Mouse (Mus musculus) regulatory T cell (primary cell): ENCODE measurements around the gene Vmn1r138.
"Not testable (repeated sequence)": the region's sequence is repeated elsewhere in the genome, so short reads cannot be mapped to it uniquely, and the experiment has no call there.

Experiments
- in situ Hi-C: fragments of 300-600 bp; cut with MboI, MseI; formaldehyde crosslinking; loops from one replicate; pipeline ENCODE4 v1.15.1; 2025; ENCODE audit warnings: high pct_unique_total_duplicates

The Vmn1r138 gene

DNA sequence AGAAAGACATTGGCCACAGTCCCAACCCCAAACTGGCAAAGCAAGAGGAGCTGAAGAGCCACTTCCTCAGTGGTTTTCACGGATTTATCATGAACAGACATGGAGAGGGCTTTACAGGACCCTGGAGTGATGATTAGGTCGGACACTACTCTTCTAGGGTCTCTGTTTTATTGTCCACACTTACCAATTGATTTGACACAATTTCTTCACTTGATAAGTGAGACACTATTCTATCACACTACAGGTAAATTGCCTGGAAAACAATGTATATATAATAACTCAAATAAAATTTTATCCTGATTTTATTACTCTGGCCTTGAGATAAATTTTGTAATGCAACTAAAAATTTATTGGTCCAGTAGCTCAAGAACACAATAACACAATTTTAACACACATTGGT lies at the start of gene Vmn1r138:
Gene Vmn1r138 (minus strand): TSS at position 101 of the 400 bp plus-strand sequence.
- in situ Hi-C loops = not testable (repeated sequence)

DNA sequence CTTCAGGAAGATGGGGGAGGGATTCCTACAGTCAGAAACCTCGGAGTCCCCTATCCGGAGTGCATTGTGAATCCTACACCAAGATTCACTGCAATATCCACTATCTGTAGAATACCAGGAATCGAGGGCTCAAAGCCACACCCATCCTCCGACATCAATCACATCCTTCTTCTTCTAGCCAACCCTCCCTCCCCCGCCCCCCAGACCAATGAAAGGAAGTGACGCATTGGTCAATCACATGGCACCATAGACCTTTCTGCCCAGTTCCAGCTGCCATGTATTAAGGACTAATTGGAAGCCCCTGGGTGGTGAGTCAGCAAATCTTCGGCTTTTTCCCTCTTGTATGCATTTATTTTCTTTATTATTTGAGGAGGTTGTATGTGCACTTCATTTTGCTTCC lies 40.1 kb upstream of the Vmn1r138 start, which contains the start of gene Vmn1r139:
Gene Vmn1r139 (plus strand): TSS at position 301 of the 400 bp plus-strand sequence.
- in situ Hi-C loops = not testable (repeated sequence)

DNA sequence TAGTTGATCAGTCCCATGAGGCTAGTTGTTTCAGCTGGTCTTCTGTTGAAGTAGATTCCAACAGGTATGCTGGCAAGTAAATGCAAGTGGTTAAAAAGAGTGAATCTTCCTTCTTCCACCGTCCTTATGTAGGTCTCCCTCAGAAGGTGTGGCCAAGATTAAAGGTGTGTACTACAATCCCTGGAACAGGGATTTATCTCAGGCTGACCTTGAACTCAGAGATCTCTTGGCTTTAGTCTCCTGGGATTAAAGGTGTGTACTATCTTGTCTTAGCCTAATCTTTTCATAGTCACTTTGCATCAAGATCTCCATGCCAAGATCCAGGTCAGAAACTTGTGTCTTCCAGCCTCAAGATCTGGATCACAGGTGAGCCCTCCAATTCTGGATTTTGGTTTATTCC lies 27.5 kb upstream of the Vmn1r138 start, which contains the start of gene Gm6176:
Gene Gm6176 (minus strand): TSS at position 101 of the 400 bp plus-strand sequence.
- in situ Hi-C loops = not testable (repeated sequence)

DNA sequence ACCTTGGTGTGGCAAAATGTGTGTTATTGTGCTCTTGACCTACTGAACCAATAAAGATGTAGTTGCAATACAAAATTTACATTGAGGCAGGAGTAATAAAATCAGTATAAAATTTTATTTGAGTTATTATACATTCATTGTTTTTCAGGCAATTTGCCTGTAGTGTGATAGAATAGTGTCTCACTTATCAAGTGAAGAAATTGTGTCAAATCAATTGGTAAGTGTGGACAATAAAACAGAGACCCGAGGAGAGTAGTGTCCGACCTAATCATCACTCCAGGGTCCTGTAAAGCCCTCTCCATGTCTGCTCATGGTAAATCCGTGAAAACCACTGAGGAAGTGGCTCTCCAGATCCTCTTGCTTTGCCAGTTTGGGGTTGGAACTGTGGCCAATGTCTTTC lies 34.4 kb downstream of the Vmn1r138 start, which contains the start of gene Vmn1r137:
Gene Vmn1r137 (plus strand): TSS at position 301 of the 400 bp plus-strand sequence.
- in situ Hi-C loops = not testable (repeated sequence)
